Mouse (Mus musculus) forebrain, embryonic 16.5 days (tissue): ENCODE results near the gene Shtn1. TPM values are rescaled to one million over a fixed set of nuclear protein-coding genes. Genes with fewer than 3 reads are reported as not detected.

Source experiments
- ATAC-seq: fragments of 200-750 bp; cut with Nextera tagmentation; 2 replicates; pipeline ENCODE4 v1.8.0; 2017; ENCODE audit warnings: mild to moderate bottlenecking, moderate library complexity
- H3K27ac ChIP-seq: fragments of 300-500 bp; sonication (generic); 2 replicates; pipeline ENCODE4 v1.5.1; 2014; ENCODE audit warnings: low read length, control low read depth
- H3K27me3 ChIP-seq: fragments of 300-500 bp; sonication (generic); replicated peaks from 2 replicates; pipeline ENCODE4 v1.6.1; 2014; ENCODE audit warnings: low read length; ENCODE audit not compliant: control insufficient read depth, insufficient read depth
- H3K36me3 ChIP-seq: fragments of 300-500 bp; sonication (generic); 2 replicates; pipeline ENCODE4 v1.6.1; 2014; ENCODE audit not compliant: control insufficient read depth, insufficient read depth
- H3K4me1 ChIP-seq: fragments of 300-500 bp; sonication (generic); replicated peaks from 2 replicates; pipeline ENCODE4 v1.6.1; 2014; ENCODE audit warnings: low read length; ENCODE audit not compliant: control insufficient read depth, insufficient read depth
- H3K4me2 ChIP-seq: fragments of 300-500 bp; sonication (generic); 2 replicates; pipeline ENCODE4 v1.6.1; 2014; ENCODE audit warnings: mild to moderate bottlenecking, low read length, control low read depth
- H3K4me3 ChIP-seq: fragments of 300-500 bp; sonication (generic); replicated peaks from 2 replicates; pipeline ENCODE4 v1.5.1; 2014; ENCODE audit warnings: mild to moderate bottlenecking, low read length, control low read depth
- H3K9ac ChIP-seq: fragments of 300-500 bp; sonication (generic); replicated peaks from 2 replicates; pipeline ENCODE4 v1.6.1; 2014; ENCODE audit warnings: low read depth, low read length, control low read depth
- H3K9me3 ChIP-seq: fragments of 300-500 bp; sonication (generic); 2 replicates; pipeline ENCODE4 v1.6.1; 2016; ENCODE audit warnings: low read length; ENCODE audit not compliant: control insufficient read depth
- WGBS: fragments of 180-500 bp; shearing (Covaris S2); extraction: QIAGEN DNeasy Blood & Tissue Kit; methylation state at CpG from one replicate; pipeline ENCODE4 v1.1.7; 2014; 5-methylcytosine and 5-hydroxymethylcytosine counted together
- polyA plus RNA-seq: library from polyadenylated mRNA; unstranded; fragments of >200 nt; fragmentation: Nextera tagmentation; extraction: Ambion mirVana; gene quantifications from 2 replicates; pipeline ENCODE4 v1.2.1, GENCODE M21; 2015

Shtn1 gene
- polyA plus RNA-seq, 1 experiment from 2014 or later = 78.5 TPM

DNA sequence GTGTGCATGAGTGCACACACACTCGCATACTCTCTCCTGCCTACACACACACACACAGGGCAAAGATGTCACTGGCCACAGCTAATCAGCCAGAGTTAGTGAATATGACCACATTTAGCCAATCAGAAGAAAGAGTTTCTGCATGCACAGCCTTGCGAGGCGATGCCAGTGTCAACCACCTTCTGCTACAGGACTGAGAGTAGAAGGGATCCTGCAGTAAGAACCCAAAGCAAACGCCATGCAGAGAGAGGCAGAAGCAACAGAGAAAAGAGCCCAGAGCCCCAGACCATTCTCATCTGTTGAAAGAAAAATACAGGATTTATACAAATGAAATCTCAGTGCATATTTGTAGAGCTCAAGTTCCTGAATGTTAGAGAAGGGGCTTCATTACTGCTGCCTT, 37.1 kb downstream of the Shtn1 start:
- Histone ChIP-seq H3K9ac (no peak overlapping the region), H3K27me3 (no peaks in the 10 kb centered on the region), H3K4me1 (peaks cover 7% of the 10 kb centered on the region), H3K36me3 (peaks cover 15% of the 10 kb centered on the region), H3K4me3 (no peak overlapping the region), H3K4me2 (no peak overlapping the region), H3K9me3 (peaks cover 2% of the 10 kb centered on the region; the same call in 1 of the 2 replicates), H3K27ac (no peak overlapping the region)
- no peak for ATAC-seq
- 84% methylated on average over 4 of the region's 4 CpGs for WGBS

DNA sequence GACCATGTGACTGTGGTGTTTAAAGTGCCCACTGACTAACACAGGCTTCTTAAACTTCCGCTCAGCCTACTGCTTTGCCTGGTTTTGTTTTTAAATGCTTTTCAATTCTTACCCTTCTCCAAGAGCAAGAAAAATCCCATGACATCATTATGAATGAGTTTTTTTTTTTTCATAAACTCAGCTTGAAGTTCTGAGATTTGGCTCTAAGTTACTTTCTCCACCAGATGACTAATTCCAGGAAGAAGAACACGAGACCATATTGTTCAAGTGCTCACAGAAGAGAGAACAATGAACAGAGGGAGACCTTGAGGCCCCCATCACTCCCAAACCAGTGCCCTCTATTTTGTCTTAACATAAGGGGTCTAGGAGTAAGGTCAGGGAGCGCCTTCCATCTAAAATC, 39.1 kb downstream of the Shtn1 start:
- H3K27me3 ChIP-seq = no peaks in the 10 kb centered on the region
- no peak overlapping the region for H3K27ac ChIP-seq
- peaks cover 2% of the 10 kb centered on the region; the same call in 1 of the 2 replicates for H3K9me3 ChIP-seq
- H3K4me3 ChIP-seq = no peak overlapping the region
- H3K4me1 ChIP-seq = peaks cover 3% of the 10 kb centered on the region; the same call in 1 of the 2 replicates
- peaks cover 21% of the 10 kb centered on the region for H3K36me3 ChIP-seq
- H3K9ac ChIP-seq = no peak overlapping the region
- WGBS = 73% methylated on average over 3 of the region's 3 CpGs
- no peak overlapping the region for H3K4me2 ChIP-seq
- no peak for ATAC-seq

DNA sequence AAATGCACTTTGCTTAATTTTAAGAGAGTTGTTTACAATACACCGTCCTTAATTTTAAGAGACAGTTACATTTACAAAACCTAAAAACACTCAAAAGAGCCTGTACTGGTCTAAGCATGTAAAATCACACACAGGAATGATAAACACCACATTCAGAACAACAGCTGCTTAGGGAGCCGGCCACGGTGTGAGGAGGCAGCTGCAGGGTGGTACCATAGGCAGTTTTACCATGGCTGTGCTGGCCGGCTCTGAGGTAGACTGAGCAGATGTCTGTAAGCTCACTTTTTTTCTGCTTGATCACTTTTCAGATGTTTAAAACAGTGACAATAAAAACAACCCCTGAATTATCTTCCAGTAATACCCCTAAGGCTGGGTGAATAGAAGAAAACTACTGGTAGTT, 42.7 kb downstream of the Shtn1 start:
- Histone ChIP-seq H3K36me3 (peaks cover 20% of the 10 kb centered on the region), H3K9me3 (peaks cover 2% of the 10 kb centered on the region; the same call in 1 of the 2 replicates), H3K4me1 (no peaks in the 10 kb centered on the region), H3K27ac (no peak overlapping the region), H3K4me3 (no peak overlapping the region), H3K4me2 (no peak overlapping the region), H3K27me3 (no peaks in the 10 kb centered on the region), H3K9ac (no peak overlapping the region)
- 54% methylated on average over 4 of the region's 4 CpGs for WGBS
- ATAC-seq = no peak

DNA sequence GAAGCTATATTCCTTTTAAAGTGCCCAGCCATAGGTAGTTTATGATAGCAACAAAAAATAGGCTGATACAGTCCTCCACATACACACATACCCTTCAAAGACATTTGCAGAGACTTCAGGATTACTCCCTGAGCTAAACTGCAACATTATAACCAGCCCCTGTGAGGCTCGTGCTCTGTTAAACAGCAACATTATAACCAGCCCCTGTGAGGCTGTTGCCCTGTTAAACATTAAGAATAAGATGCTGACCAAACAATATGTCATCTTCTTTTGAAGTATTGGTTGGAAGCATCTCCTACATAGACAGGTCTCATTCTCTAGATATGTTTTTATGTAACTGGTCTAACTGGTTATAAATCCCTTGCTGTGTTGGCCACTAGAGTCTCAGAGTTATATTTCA, 45.7 kb downstream of the Shtn1 start:
- H3K9ac ChIP-seq = no peak overlapping the region
- 92% methylated on average over 1 of the region's 1 CpGs for WGBS
- H3K4me1 ChIP-seq = peaks cover 4% of the 10 kb centered on the region; the same call in 1 of the 2 replicates
- peaks cover 26% of the 10 kb centered on the region for H3K36me3 ChIP-seq
- H3K4me3 ChIP-seq = no peak overlapping the region
- no peak overlapping the region for H3K4me2 ChIP-seq
- H3K27ac ChIP-seq = no peak overlapping the region
- no peak for ATAC-seq
- peaks cover 2% of the 10 kb centered on the region; the same call in 1 of the 2 replicates for H3K9me3 ChIP-seq
- H3K27me3 ChIP-seq = no peaks in the 10 kb centered on the region

DNA sequence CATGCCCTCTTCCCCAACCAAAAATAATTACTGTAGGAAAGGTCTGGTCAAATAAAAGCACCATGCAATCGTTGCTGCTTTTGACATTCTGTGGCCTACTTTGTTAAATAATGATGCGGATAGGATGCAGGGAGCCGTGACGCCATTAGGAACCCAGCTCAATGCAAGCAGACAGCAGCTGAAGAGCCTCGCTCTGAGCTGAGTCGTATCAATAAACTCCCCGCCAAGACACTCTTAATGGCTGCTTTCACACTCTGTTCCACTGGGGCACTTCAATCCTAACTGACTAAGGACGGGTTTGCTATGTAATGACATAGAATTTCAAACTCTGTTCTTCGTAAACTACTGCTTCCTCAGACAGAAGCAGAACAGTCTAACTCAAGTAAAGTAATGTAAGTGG, 46.9 kb downstream of the Shtn1 start:
- no peak for ATAC-seq
- Histone ChIP-seq H3K9me3 (no peaks in the 10 kb centered on the region), H3K4me3 (no peak overlapping the region), H3K27me3 (no peaks in the 10 kb centered on the region), H3K4me2 (no peak overlapping the region), H3K36me3 (peaks cover 17% of the 10 kb centered on the region), H3K9ac (no peak overlapping the region), H3K4me1 (peaks cover 4% of the 10 kb centered on the region; the same call in 1 of the 2 replicates), H3K27ac (no peak overlapping the region)
- WGBS = 44% methylated on average over 9 of the region's 9 CpGs

DNA sequence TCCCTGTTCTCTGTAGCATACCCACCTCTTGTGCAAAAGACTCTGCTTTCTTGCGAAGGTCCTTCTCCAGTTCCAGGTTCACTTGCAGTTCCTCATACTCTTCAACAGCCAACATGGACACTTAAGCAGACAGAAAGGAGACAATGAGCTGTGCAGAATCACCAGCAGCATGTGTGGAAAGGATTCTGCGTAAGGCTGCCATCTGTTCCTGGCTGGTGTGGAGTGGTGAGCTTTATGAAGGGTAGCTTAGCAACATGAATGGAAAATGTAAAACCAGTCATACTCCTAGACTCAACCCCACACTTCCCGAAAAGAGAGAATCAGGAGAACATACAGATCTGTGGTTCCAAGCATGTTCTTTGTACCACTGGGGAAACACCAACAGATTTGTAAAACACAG, 47.8 kb downstream of the Shtn1 start:
- Histone ChIP-seq H3K4me3 (no peak overlapping the region), H3K4me2 (no peak overlapping the region), H3K4me1 (peaks cover 4% of the 10 kb centered on the region; the same call in 1 of the 2 replicates), H3K36me3 (peaks cover 15% of the 10 kb centered on the region; the same call in 1 of the 2 replicates), H3K27me3 (no peaks in the 10 kb centered on the region), H3K27ac (peak overlapping the region; percentile 49; the same call in 1 of the 2 replicates), H3K9me3 (no peaks in the 10 kb centered on the region), H3K9ac (no peak overlapping the region)
- ATAC-seq = peak; percentile 80
- WGBS = 70% methylated on average over 3 of the region's 3 CpGs

DNA sequence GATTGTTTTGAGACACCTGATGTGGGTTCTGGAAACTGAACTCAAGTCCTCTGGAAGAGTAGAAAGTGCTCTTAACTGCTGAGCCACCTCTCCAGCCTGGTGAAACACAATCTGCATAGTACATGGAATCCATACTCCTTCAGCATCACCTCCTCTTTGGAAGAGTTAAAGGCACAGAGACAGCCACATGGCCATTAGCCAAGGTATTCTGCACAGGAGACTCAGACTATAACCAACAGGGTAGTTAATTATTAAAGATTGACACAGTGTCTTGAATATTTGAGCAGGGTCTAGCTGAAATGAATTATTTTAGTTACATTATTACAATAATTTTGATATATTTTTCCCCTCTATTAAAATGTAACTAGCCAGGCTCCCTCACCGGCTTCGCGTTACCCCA, 52.0 kb downstream of the Shtn1 start:
- H3K27ac ChIP-seq = no peak overlapping the region
- no peaks in the 10 kb centered on the region for H3K27me3 ChIP-seq
- H3K9ac ChIP-seq = no peak overlapping the region
- no peak overlapping the region for H3K4me2 ChIP-seq
- peaks cover 32% of the 10 kb centered on the region for H3K36me3 ChIP-seq
- H3K9me3 ChIP-seq = peaks cover 6% of the 10 kb centered on the region
- WGBS = 92% methylated on average over 3 of the region's 3 CpGs
- no peak overlapping the region for H3K4me3 ChIP-seq
- ATAC-seq = no peak
- peaks cover 4% of the 10 kb centered on the region; the same call in 1 of the 2 replicates for H3K4me1 ChIP-seq

DNA sequence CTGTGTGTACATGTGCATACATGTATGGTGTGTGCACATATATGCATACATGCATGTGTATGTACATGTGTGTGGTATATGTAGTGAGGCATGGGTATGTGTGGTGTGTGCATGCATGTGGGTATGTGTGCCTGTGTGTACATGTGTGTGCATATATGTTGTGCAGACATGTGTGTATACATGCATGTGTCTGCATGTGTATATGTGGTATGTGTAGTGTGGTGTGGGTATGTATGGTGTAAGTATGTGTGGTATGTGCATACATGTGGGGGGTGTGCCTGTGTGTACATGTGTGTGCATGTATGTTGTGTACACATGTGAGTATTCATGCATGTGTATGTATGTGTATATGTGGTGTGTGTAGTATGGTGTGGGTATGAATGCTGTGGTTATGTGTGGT, 54.3 kb downstream of the Shtn1 start:
- ATAC-seq = no peak
- H3K27me3 ChIP-seq = no peaks in the 10 kb centered on the region

DNA sequence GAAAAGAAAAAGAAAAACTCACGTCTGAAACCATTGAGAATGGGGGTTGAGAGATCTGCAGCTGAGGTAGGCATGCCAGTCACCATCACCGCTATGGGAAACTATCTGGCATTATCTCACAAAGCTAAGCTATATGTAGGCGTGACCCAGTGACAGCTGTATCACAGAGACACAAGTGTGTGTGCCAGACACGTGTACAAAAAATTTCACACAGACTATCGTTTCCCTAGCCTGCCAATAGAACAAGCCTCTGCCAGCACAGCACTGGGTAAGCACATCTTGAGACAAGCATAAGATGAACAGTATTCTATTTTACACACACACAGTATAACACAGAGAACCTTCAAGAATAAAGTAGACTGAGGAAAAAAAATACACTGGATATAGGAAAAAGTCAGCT, 65.1 kb downstream of the Shtn1 start:
- peak; percentile 67 for ATAC-seq
- Histone ChIP-seq H3K4me3 (no peak overlapping the region), H3K4me2 (no peak overlapping the region), H3K9me3 (no peaks in the 10 kb centered on the region), H3K4me1 (peaks cover 11% of the 10 kb centered on the region), H3K27me3 (no peaks in the 10 kb centered on the region), H3K27ac (peak overlapping the region; percentile 27; the same call in 1 of the 2 replicates), H3K36me3 (peaks cover 2% of the 10 kb centered on the region; the same call in 1 of the 2 replicates), H3K9ac (no peak overlapping the region)
- WGBS = 40% methylated on average over 5 of the region's 5 CpGs

More for the DNA sequence above, 54.3 kb downstream of the Shtn1 start:
- Histone ChIP-seq H3K36me3 (peaks cover 31% of the 10 kb centered on the region), H3K4me2 (no peak overlapping the region), H3K9ac (no peak overlapping the region), H3K27ac (no peak overlapping the region), H3K9me3 (peaks cover 6% of the 10 kb centered on the region), H3K4me3 (no peak overlapping the region), H3K4me1 (no peaks in the 10 kb centered on the region)
